Mouse (Mus musculus) CD8-positive naive resting alpha-beta T cell, adult 2 months (primary cell): ENCODE results near the gene Dnaaf5.

Experiments
- DNase-seq, 2 experiments: peaks; one replicate each; pipeline ENCODE4 v3.0.0; 2022; ENCODE audit warnings: low read depth in 2 of 2, low spot score in 2 of 2

Gene Dnaaf5

DNA sequence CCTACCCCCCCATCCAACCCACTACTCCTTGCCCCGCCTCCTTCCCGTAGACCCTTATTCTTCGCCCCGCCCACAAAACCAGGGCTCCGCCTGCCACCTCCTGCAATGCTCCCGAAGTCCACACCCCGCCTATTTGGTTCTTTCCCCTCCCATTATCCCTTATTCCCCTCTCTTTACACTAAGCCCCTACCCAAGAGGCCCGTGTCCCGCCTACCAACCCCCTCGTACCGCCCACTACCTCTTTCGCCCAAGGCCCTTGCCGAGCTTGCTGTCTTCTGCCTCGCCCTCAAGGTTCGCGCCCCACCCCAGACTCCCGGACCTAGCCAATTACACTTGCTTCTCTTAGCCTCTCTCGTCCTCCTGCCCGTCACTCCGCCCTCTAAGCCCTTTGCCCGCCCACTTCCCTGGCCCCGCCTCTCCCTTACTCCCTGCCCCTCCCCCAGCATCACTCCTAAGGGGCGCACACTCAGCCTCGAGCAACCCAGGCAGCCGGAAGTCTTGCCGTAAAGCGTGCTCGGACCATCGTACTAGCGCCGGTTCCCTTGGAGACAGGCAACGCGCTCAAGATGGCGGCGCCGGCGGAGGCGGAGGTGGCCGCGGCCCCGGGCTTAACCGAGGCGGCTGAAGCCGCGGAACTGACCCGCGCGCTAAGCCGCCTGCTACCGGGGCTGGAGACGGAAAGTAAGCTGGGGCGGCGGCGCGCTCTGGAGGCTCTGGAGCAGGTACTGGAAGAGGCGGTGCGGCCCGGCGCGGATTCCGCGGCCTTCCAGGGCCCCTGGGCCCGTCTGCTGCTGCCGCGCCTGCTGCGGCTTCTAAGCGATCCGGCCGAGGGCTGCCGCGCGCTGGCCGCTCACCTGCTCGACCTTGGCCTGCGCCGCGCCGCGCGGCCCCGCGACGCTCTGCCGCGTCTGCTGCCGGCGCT is at the start of gene Dnaaf5, which contains the start of gene Prkar1b:
TSS of gene Dnaaf5 (plus strand) at position 543 of the 922 bp plus-strand sequence.
TSS of gene Prkar1b (minus strand) at position 321 of the 922 bp plus-strand sequence.
- DNase-seq, result peak; percentile 96 to 97

DNA sequence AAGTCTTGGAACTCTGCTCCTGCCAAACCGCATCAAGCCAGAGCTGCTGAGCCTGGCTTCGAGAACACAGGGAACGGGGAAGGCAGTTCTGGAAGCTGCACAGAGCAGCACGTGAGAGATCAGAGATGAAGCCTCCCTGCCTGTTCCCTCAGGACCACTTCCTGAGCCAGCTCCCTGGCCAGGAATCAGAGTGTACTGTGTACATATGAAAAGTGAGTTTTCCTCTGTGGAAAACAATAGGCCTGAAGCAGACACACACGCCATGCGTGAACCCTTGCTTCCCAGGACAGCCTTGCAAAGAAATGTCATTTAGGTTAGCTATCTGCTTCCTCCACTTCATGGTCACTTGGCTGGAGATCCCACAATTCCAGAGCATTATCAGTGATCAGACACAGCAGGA is 48.2 kb upstream of the Dnaaf5 start:
- no peak for DNase-seq

DNA sequence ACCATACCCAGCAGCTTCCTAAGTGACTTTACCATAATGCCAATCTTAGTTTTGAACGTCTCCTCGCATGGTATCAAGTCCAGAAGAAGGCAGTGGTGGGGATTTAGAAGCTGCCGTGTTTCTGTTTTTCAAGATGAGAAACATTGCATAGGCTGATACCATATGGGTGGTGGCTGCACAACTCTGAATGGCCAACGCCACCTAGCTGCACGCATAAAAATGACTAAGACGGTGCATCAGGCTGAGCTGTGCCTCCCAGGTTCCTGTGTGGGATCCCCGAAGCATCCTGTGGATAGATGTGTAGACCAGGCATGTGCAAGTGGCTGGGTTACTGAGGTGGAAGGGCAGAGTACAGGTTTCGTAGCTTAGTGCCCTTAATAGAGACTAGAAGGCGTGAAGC is 42.2 kb upstream of the Dnaaf5 start:
- DNase-seq, result no peak

DNA sequence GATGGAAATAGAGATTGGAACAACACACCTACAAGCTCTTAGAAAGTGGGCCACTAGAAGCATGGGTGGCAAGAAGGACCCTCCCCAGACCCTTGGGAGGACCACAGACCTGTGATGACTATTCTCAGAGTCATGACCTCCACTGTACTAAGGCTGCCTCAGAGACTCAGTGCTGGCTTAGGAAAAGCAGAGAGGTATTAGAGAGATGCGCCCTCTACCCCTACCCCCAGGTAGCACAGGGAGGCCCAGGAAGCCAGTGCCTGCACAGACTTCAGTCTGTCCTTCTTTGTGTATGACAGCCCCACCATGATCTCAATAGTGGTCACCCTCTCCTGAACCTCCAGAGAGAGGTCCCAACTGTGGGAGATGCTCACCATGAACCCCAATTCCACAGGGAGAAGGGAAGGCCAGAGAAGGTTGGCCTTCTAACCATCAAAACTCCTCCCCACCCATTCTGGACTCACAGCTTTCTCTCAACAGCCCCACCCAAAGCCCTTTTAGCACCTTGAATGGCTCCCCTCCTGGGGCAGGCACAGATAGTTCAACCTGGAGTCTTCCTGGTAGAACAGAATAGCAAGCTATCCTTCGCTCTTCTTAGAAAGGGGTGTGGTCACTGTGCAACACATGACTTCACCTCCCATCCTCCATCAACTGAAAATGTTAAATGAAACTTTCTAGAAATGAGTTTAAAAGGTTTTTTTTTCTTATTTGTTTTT is 39.7 kb upstream of the Dnaaf5 start:
- no peak for DNase-seq

DNA sequence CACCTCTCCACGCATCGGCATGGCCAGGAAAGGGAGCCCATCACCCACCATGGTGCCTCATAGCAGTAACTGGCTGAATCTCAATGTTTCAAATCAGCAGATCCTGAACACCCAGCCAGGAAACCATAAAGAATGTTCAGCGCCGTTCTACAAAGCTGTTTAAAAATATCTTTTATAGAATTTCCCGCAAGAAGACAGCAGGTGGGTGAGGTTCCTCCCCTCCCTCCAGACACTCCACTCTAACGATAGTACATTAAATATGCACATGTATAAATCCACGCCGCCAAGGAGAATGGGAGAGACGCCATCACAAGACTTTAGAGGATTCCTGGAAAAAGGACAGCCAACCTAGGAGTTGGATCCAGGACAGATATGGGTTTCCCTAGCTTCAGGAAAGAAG is 38.0 kb upstream of the Dnaaf5 start:
- no peak for DNase-seq

DNA sequence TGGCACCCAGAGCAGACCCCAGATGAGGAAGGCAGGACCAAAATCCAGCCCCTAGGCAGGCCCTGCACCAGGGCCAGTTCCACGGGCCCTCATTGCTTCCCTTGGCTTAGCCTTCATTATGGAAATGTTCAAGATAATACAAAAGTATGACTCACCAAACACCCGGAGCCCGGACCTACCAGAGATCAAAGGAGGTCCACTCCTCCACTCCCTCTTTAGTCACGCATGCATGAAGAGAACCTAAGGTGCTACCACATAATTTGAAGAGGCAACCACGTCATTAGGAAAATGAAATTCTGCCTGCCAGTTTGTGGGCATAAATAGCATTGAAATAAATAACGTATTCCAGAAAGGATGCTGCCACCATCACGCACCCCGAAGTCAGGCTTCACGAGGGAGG is 37.6 kb upstream of the Dnaaf5 start:
- no peak for DNase-seq

DNA sequence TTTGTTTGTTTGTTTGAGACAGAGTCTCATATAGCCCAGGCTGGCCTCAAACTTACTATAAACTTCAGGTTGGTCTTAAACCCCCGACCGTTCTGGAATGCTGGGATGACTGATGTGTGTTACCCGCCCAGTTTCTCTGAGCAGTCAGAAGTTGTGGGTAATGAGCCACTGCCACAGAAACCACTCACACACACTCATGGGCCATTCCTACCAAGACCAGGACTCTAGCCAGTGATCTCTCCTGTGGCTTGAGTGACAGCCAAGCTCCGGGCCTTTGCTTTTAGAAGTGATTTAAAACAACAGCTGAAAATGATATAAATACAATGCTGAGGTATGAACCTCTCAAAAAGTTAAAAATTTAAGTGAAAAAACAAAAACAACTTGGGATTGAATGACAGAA is 35.1 kb upstream of the Dnaaf5 start:
- DNase-seq, result no peak

DNA sequence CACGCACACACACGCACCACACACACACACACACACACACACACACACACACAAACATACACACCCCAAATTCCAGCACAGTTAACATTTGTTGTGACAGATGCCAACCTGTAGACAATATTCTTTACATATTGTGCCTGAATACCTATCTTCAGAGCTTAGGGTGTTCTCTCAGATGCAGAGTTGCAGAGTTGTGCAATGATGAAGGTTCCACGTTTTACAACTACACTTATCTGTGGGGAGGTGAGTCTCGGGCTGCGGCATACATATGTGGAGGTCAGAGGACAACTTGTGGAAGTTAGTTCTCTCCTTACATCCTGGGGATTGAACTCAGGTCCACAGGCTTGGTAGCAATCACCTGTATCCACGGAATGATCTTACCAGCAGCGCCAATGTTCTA is 34.5 kb upstream of the Dnaaf5 start:
- no peak for DNase-seq

DNA sequence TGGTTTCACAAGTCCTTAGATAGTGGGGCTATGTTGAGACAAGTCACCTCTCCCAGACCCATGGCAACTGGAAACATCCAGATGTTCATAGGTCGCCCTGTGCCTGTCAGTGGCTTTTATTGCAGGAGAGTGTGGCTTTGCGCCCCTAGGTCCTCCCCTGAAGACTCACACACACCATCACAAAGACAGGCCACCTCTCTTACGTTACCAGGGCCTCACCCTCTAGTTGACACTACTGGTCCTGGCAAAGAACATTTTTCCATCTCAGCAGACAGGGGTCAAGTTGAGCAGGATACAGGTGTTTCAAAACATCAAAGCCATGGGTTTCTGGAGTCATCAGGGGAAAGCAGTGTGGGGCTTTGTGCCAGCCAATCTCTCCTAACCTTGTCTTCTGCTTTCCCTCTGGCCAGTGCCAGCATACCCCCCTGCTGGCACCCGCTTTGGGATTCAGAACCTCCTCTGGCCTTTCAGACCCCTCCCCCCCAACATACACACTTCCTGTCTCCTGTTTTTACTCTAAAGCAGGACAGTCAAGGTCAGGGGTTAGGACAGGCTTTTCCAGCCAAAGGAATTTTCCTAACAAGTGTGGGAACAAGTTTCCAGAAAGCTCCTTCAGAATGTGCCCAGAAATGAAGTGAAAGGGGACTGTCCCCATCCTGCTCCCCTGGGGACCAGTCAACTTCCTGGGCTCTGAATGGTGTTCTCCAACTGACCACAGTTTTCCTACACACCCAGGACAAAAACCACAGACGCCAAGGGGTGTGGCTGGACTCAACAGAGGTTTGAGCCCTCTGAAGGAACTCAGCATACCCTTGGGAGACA is 31.7 kb upstream of the Dnaaf5 start:
- DNase-seq, result no peak

DNA sequence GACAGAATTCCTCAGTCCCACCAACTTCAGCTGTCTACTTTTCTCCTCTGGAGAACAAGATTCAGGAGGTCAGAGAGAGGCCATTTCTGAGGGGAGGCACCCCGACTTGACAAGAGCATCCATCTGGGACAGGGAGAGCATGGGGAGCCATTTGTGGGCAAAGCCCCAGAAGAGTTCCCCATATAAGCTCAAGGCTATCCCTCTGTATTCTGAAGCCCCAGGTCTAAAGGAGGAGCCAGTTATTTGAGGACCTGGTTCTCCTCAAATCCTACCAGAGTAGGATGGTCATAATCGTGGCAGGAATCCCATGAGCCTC is 31.1 kb upstream of the Dnaaf5 start:
- no peak for DNase-seq

DNA sequence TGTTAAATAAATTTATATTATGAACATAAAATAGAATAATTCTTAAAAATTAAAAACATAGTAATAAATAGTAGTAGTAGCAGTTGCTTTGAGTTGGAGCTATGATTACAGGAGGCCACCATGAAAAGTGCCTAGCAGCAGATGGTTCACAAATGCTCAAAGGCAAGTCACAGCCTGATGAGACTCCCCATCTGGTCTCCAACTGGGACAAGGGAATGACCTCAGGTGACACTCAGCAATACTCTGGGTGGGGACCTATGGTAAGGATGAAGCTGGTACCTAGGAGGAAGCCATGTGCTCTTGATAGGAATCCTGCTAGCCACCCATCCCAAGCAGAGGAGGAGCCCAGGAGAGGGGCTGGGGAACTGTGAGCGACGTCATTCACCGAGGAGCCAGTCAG is 24.3 kb upstream of the Dnaaf5 start:
- no peak for DNase-seq

DNA sequence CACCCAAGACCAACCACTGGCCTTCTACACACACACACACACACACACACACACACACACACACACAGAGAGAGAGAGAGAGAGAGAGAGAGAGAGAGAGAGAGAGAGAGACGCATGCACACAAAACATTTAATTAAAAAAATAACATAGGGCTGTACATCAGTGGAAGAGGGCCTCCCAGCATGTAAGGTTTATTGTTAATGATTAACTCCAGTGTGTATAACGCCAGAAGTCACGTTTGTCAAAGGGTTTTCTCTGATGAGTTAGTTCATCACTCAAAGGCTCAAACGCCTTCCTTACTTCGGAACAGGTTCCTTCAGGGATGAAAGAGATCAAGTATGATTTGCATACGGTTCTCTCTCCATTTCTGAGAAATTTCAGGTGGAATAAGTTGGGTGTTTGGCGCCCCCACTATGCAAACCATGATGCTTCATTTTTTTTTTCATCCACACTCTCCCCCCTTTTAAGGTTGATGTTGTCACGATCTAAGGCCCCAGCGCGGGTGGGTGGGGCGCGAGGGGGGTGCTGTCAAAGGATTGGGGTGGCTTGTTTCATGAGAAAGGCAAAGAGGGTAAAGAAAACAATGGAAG is 21.5 kb upstream of the Dnaaf5 start:
- DNase-seq, result no peak

DNA sequence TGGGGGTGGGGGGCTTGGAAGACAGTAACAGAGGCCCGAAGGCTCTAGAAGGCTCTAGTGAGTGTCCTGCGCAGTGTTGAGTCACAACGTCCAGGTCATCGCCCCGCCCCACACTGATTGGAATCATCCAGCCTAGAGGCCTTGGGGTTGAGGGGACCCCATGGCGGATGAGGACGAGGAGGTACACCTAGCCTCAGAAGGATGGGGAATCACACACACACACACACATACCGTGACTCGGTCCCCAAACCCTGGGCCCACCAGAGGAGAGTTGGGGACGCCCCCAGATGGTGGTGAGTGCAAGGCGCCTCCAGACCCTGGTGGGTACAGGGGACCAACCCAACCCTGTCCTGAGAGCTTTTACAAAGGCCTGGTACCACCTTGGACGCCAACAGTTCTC is 20.9 kb upstream of the Dnaaf5 start:
- DNase-seq, result no peak

DNA sequence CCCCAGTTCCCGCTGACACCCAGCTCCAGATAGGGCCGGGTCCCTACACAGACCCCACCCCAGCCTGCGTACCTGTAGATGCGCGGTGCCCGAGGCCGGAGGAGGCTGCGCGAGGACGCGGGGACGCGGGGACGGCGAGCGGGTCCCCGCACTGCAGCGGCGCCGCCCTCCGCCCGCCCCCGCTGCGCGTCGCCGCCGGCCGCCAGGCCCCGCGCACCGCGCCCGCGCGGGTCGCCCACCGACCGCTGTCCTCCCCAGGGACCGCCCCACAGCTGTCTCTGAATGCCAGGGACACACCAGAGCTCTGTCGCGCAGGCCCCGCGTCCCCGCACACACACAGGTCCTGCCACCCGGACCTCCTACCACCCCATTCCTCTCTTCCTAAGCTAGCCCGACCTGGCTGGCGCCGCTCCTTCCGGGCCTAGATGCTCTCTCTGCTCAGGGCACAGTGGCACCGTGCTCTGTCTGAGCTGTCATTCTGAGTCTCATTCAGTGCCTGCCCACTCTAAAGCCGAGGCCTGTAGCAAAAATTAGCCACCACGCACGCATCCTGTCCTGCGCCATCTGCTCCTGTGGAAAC is 20.4 kb upstream of the Dnaaf5 start:
- DNase-seq, result no peak

DNA sequence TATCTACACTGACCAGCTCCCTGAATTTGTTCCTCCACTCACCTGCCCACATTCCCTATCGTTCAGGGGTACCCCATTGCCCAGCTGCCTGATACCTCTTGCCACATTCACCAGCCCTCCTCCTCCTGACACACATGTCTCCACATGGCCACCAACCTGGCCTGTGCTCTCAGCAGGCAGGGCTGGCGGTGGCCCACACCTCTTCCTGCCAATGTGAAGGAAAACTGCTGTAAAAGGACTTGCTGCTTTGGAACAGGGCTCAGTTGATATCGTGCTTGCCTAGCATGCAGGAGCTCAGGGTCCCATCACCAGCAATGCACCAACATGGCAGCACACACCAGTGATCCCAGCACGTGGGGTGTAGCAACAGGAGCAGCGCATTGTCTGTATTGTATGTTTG is 19.7 kb upstream of the Dnaaf5 start:
- DNase-seq, result no peak

DNA sequence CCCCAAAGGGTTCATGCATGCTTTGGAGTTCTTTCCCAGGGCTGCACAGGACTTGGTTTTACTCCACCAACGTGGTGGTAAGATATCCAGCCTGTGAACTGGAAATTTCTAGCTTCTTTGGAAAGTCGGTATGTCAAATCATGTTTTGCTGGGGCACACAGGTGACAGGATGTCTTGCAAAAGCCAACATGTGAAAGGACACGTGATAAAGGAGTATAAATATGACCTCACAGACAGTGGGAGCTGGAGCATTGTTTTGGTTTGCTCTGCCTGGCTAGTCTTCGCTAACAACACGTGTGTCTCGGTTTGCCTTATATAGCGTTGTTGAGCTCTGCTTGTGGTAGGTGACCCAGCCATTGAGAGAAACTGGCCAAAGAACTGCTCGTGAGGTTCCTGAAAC is 15.5 kb upstream of the Dnaaf5 start:
- DNase-seq, result no peak

DNA sequence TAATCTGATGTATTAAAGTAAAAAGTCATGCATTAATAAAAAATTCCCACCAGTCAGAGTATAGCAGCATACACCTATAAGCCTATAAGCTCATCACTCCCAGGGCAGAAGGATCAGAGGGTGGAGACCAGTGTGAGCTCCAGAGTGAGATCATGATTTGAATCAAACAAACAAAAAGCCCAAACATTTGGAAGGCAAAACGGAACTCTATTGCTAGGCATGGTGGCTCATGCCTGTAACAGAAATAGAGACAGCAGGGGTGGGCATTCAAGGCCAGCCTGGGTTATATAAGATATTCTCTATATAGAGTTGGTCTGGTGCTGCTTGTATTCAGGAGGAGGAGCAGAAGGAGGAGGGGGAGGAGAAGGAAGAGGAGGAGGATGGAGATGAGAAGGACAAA is 13.7 kb upstream of the Dnaaf5 start:
- no peak for DNase-seq

DNA sequence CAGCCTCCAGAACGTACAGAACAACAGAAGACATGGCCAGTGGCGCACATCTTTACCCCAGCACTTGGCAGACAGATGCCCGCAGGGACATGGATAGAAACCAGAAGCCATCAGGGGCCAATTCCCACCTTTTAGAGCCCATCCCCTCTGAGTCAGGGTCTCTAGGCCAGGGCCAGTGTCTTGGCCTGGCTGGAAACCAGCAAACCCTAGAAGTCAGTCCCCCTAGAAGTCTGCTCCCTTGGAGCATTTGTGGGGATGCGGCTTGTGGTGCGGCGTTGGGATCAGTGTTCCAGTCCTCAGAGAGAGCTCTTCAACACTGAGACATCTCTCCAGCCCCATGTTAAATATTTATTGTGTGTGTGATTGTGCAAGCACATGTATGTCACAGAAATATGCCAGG is 12.8 kb upstream of the Dnaaf5 start:
- no peak for DNase-seq

DNA sequence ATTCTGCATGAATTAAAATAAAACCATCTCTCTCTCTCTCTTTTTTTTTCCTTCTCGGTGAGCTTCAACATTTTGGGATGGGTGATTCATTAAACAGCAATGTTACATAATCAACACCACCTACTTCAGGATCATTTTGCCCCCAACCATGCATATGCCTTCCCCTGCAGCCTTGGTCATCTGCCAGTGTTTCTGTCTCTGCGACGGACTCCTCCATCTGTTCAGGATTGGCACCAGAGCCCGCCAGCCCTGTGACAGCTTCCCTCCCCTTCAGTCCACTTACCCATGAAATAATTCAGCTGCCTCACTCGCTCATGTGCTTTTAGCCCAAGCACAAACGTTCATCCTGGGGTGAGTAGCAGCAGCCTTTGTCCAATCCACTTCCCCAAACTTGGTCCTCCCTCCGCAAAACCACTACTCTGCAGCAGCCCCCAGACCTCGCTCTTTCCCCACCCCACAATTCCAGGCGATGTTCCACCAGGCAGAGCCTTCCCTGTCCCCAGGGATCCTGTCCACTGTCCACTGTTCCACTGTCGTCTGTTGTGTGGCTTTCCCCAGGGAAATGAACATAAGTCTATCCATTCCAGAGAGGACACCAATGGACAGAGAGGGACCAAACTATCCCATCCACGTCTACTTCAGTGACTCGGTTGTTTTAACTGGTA is 11.6 kb upstream of the Dnaaf5 start:
- no peak for DNase-seq

DNA sequence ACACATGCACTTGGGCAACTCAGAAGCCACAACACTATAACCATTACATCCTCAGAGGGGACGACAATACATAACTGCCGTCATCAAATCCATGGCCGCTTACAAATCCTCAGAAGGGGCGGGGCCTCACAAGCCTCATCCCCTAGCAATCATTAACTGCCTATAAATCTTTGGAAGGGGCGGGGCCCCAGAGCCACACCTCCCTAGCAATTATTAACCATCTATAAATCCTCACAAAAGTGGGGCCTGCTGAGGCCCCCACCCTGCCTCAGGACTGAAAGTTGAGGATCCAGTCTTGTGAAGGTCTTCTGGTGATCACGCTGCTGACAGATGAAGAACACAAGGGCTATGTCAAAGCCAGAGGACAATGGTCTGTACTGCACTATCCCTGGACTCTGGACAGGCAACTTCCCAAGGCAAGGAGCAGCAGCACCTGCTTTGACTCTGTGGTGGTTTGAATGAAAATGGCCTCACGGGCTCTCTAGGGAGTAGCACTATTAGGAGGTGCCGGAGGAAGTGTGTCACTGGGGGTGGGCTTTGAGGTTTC is 11.0 kb upstream of the Dnaaf5 start:
- DNase-seq, result no peak
